Mouse (Mus musculus): ENCODE measurements around the gene Pxk.

Pxk gene

DNA sequence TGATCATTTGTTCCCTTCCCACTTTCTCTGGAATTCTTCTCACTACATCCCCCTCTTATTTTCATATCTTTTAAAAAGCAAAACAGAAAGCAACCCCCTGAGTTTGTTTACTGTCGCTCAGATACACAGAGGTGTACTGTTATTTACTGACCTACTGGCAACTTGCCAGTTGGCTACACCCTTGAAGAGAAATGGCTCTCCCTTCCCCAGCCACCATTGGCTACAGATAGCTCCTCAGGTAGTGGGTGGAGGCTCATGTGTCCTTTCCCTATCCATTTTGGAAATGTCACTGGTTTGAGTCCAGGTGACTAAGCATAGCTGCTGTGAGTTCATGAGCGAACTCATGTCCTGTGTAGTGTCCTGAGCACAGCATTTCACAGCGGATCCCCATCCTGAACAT, 103.7 kb downstream of the Pxk start:
- ChIA-PET POLR2A (interaction anchor here in 1 of 4 experiments (0.9 to 2.6 kb wide), 3 partner anchors 10 to 12 kb away, joined by 3 to 8 read pairs (median 5); partner anchors contain the start of gene Kctd6), CTCF (interaction anchor here in 1 of 4 experiments (1.4 kb wide), 1 partner anchor 109 kb away, joined by 3 read pairs; no protein-coding TSS in a partner anchor)

DNA sequence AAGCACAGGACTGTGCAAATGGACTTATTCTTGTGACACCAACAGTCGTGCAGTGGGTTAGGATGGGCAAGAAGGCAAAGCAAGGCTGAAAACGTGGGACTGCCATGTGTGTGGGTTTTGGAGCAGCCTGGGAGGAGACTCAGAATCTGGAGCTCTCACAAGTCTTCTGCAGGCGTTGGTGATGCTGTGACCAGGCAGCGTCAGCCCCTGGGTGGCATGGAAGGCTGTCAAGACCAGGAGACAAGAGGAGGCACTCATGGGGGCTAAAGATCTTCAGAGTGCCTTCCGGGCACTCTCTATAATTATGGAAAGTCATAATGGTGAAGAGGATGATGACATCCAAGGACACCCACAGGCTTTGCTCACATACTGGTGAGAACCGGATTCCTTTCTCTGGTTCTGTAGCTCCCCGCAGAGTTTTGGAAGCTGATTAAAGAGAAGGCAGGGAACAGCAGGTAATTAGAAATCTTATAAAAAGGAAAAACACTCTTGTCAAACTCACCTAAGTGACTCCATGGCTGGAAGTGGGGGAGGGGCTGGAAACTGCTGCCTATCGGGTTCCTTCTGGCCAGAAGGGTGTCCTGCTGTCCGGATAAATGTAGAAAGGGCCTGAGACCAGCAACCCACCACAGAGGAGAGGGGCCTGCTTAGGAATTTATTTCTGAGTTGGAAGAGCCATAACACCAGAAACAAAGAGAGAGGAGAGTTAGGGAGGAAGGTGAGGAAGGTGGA, 108.3 kb downstream of the Pxk start:
- ChIA-PET POLR2A (interaction anchor here in 3 of 4 experiments (0.8 to 2.9 kb wide), 20 partner anchors 7 to 253 kb away, joined by 3 to 27 read pairs (median 4); partner anchors contain the start of genes Pdhb (in 2 of the 3) and Kctd6 (in 1 of the 3)), CTCF (interaction anchor here in 2 of 4 experiments (1.3 to 2.1 kb wide), 3 partner anchors 12 to 14 kb away, joined by 4 to 5 read pairs (median 4); no protein-coding TSS in a partner anchor)

DNA sequence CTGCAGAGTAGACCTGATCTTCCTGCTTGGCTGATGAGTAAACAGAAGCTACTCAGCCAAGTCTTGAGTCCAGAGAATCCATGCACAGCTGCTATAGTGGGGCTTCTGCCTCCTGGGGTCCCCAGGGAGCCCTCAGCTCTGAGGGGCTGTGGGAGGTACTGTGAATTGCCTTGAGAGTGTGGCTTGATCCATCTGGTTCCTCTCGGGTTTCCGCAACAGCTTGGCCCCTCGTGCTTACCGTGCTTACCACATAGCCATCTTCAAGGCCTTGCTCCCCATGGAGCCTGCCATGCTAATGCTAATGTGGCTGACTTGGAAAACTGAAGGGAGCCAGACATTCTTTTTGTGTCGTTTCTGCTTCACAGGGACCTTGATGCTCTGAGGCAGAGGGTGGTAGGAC, 109.1 kb downstream of the Pxk start:
- ChIA-PET CTCF (interaction anchor here in 2 of 4 experiments (0.6 to 2.1 kb wide), 3 partner anchors 12 to 34 kb away, joined by 3 to 5 read pairs (median 4); no protein-coding TSS in a partner anchor), POLR2A (interaction anchor here (0.6 to 2.9 kb wide), 21 partner anchors 9 to 1904 kb away, joined by 3 to 27 read pairs (median 4); partner anchors contain the start of gene Pdhb (in 2 of the 4))

- POLR2A ChIA-PET: interaction anchor here (0.6 to 2.9 kb wide), 19 partner anchors 8 to 1904 kb away, joined by 3 to 27 read pairs (median 4); partner anchors contain the start of gene Pdhb (in 2 of the 4)
These were observed 109.5 kb downstream of the Pxk start for GRCm38 (mm10) chr14:8207543-8207942.

GRCm38 (mm10) chr14:8208876-8209275, 110.9 kb downstream of the Pxk start:
- ChIA-PET CTCF (interaction anchor here in 2 of 4 experiments (0.7 to 1.6 kb wide), 3 partner anchors 12 to 91 kb away, joined by 3 to 6 read pairs (median 4); no protein-coding TSS in a partner anchor), POLR2A (interaction anchor here in 2 of 4 experiments (1.8 to 2.6 kb wide), 5 partner anchors 10 to 33 kb away, joined by 5 to 11 read pairs (median 8); no protein-coding TSS in a partner anchor)

More at GRCm38 (mm10) chr14:8207543-8207942, 109.5 kb downstream of the Pxk start:
- CTCF ChIA-PET: interaction anchor here in 2 of 4 experiments (0.6 to 2.1 kb wide), 3 partner anchors 12 to 34 kb away, joined by 3 to 5 read pairs (median 4); no protein-coding TSS in a partner anchor

GRCm38 (mm10) chr14:8209896-8210295, 111.9 kb downstream of the Pxk start:
- ChIA-PET CTCF (interaction anchor here in 1 of 4 experiments (0.8 to 1.6 kb wide), 3 partner anchors 8 to 11 kb away, joined by 3 to 6 read pairs (median 4); no protein-coding TSS in a partner anchor), POLR2A (interaction anchor here in 2 of 4 experiments (0.7 to 2.6 kb wide), 7 partner anchors 9 to 37 kb away, joined by 3 to 11 read pairs (median 6); no protein-coding TSS in a partner anchor)

- POLR2A ChIA-PET: interaction anchor here (0.6 to 10.5 kb wide), 21 partner anchors 8 to 274 kb away, joined by 3 to 152 read pairs (median 4); partner anchors contain the start of genes Abhd6 (in 2 of the 4) and Pdhb (in 1 of the 4)
- CTCF ChIA-PET: interaction anchor here in 1 of 4 experiments (1.1 kb wide), 1 partner anchor 121 kb away, joined by 4 read pairs; no protein-coding TSS in a partner anchor
These were observed 115.0 kb downstream of the Pxk start for GRCm38 (mm10) chr14:8212996-8213395.

DNA sequence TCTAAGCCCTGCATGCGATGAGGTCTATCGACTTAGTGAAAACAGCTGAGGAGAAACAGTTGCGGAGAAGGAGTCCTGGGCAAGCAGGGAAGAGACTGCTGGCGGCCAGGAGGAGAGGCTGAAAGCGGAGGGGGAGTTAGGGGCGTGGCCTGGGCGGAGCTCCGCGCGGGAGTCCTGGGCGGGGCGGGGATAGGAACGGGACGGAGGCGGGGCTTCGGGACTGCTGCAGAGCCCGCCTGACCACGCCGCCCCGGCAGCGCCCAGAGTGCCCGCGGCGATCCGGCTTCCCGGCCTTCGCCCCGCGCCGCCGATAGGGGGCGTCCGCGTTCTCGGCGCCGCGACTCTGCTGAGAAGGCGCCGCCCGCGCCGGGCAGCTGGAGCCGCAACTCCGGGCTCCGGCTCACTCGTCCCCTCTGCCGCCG, 115.8 kb downstream of the Pxk start, which contains the start of gene Kctd6:
Gene Kctd6 (plus strand): TSS at position 338 of the 422 bp plus-strand sequence.
- ChIA-PET POLR2A (interaction anchor here (0.5 to 10.5 kb wide), 60 partner anchors 8 to 408 kb away, joined by 3 to 152 read pairs (median 4); partner anchors contain the start of genes Pdhb (in 3 of the 4), Abhd6 (in 2 of the 4), Gm45521 (in 1 of the 4) and Rpp14 (in 1 of the 4)), CTCF (interaction anchor here (0.5 to 2.0 kb wide), 21 partner anchors 8 to 249 kb away, joined by 3 to 9 read pairs (median 4); partner anchors contain the start of gene Abhd6 (in 1 of the 4))

Measured in embryonic stem cell, embryonic (primary cell).